Mouse (Mus musculus): ENCODE results near the gene Son. TPM values are rescaled to one million over a fixed set of nuclear protein-coding genes. Genes with fewer than 3 reads are reported as not detected.

Gene Son
- polyA plus RNA-seq, 1 experiment from 2014 or later, result 112 TPM

GRCm38 (mm10) chr16:91620185-91620584, 27.1 kb upstream of the Son start:
- no peak overlapping the region for H3K9ac ChIP-seq (ENCODE audit: low read depth, low read length)
- no peaks in the 10 kb centered on the region for H3K9me3 ChIP-seq (replicated peaks; ENCODE audit: low read length)
- H3K4me1 ChIP-seq (replicated peaks; ENCODE audit: insufficient read depth, low read length), result no peaks in the 10 kb centered on the region
- H3K4me2 ChIP-seq (ENCODE audit: low read length), result no peak overlapping the region
- H3K27ac ChIP-seq, result no peak overlapping the region
- no peaks in the 10 kb centered on the region for H3K27me3 ChIP-seq (ENCODE audit: insufficient read depth, low read length)
- TF ChIP-seq CTCF (IDR thresholded peaks at IDR 0.05; ENCODE audit: low read depth), result no peak
- ATAC-seq (replicated peaks; ENCODE audit: low FRiP score, low read depth) (no peak), DNase-seq (ENCODE audit: low spot score) (no peak)
- 85% methylated on average over 5 of the region's 5 CpGs for WGBS
- H3K4me3 ChIP-seq (replicated peaks; ENCODE audit: low read depth, low read length), result no peak overlapping the region
- H3K36me3 ChIP-seq (ENCODE audit: insufficient read depth, low read length), result peaks cover 33% of the 10 kb centered on the region; the same call in 1 of the 2 replicates

GRCm38 (mm10) chr16:91620991-91621390, 26.3 kb upstream of the Son start:
- no peak overlapping the region for H3K27ac ChIP-seq
- no peak for TF ChIP-seq CTCF (IDR thresholded peaks at IDR 0.05; ENCODE audit: low read depth)
- DNase-seq (ENCODE audit: low spot score), result no peak
- peaks cover 40% of the 10 kb centered on the region; the same call in 1 of the 2 replicates for H3K36me3 ChIP-seq (ENCODE audit: insufficient read depth, low read length)
- no peaks in the 10 kb centered on the region for H3K4me1 ChIP-seq (replicated peaks; ENCODE audit: insufficient read depth, low read length)
- 93% methylated on average over 11 of the region's 11 CpGs for WGBS
- ATAC-seq (replicated peaks; ENCODE audit: low FRiP score, low read depth), result no peak
- no peaks in the 10 kb centered on the region for H3K9me3 ChIP-seq (replicated peaks; ENCODE audit: low read length)
- no peak overlapping the region for H3K4me2 ChIP-seq (ENCODE audit: low read length)
- H3K4me3 ChIP-seq (replicated peaks; ENCODE audit: low read depth, low read length), result no peak overlapping the region
- H3K9ac ChIP-seq (ENCODE audit: low read depth, low read length), result no peak overlapping the region
- no peaks in the 10 kb centered on the region for H3K27me3 ChIP-seq (ENCODE audit: insufficient read depth, low read length)

DNA sequence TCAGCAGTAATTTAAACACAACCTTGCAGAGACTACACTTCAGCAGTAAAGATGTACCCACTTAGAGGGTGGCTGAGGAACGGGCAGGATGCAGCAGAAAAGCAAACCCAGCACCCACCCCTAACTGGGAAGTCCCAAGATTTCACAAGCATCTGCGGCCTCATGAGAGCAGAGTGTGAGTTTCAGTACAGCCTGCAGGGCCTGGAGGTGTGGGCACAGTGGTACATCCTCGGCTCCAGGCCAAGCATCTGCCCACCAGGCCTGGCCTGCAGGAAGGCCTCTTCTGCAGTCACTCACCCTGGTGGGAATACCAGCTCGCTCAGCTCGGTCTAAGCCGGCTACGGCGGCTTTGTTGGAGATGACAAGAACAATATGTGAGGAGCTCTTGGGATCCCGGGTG, 24.2 kb upstream of the Son start:
- no peaks in the 10 kb centered on the region for H3K4me1 ChIP-seq (replicated peaks; ENCODE audit: insufficient read depth, low read length)
- no peak for TF ChIP-seq CTCF (IDR thresholded peaks at IDR 0.05; ENCODE audit: low read depth)
- peaks cover 53% of the 10 kb centered on the region for H3K36me3 ChIP-seq (ENCODE audit: insufficient read depth, low read length)

DNA sequence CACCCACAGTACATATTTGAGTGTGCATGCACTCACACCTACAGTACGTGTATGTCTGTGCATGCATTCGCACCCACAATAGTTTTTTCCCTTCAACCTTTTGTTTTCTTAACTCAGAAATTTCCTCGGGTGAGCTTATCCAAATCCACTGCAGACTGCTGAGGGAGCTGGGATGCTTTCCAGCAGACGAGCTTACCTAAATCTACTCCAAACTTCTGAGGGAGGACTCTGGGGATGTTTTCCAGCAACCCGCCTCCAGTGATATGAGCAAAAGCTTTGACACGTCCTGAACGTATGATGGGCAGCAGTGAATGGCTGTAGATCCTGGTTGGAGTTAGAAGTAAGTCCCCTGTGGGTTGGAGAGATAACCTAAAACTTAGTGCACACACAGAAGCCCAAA, 19.5 kb upstream of the Son start:
- DNase-seq (ENCODE audit: low spot score), result no peak
- Histone ChIP-seq H3K4me1 (replicated peaks; ENCODE audit: insufficient read depth, low read length) (no peaks in the 10 kb centered on the region), H3K36me3 (ENCODE audit: insufficient read depth, low read length) (peaks cover 63% of the 10 kb centered on the region), H3K9ac (ENCODE audit: low read depth, low read length) (no peak overlapping the region), H3K9me3 (replicated peaks; ENCODE audit: low read length) (no peaks in the 10 kb centered on the region), H3K4me3 (replicated peaks; ENCODE audit: low read depth, low read length) (no peak overlapping the region), H3K27ac (no peak overlapping the region), H3K27me3 (ENCODE audit: insufficient read depth, low read length) (no peaks in the 10 kb centered on the region), H3K4me2 (ENCODE audit: low read length) (no peak overlapping the region)
- TF ChIP-seq CTCF (IDR thresholded peaks at IDR 0.05; ENCODE audit: low read depth), result no peak
- no peak for ATAC-seq (replicated peaks; ENCODE audit: low FRiP score, low read depth)
- 81% methylated on average over 7 of the region's 7 CpGs for WGBS

More for the DNA sequence above, 24.2 kb upstream of the Son start:
- no peak for DNase-seq (ENCODE audit: low spot score)
- ATAC-seq (replicated peaks; ENCODE audit: low FRiP score, low read depth), result no peak
- 93% methylated on average over 9 of the region's 9 CpGs for WGBS
- no peak overlapping the region for H3K4me2 ChIP-seq (ENCODE audit: low read length)
- no peak overlapping the region for H3K4me3 ChIP-seq (replicated peaks; ENCODE audit: low read depth, low read length)
- no peak overlapping the region for H3K9ac ChIP-seq (ENCODE audit: low read depth, low read length)
- no peaks in the 10 kb centered on the region for H3K9me3 ChIP-seq (replicated peaks; ENCODE audit: low read length)
- H3K27ac ChIP-seq, result no peak overlapping the region
- no peaks in the 10 kb centered on the region for H3K27me3 ChIP-seq (ENCODE audit: insufficient read depth, low read length)

GRCm38 (mm10) chr16:91628673-91629072, 18.6 kb upstream of the Son start:
- no peak for ATAC-seq (replicated peaks; ENCODE audit: low FRiP score, low read depth)
- no peak for TF ChIP-seq CTCF (IDR thresholded peaks at IDR 0.05; ENCODE audit: low read depth)
- Histone ChIP-seq H3K9ac (ENCODE audit: low read depth, low read length) (no peak overlapping the region), H3K27ac (no peak overlapping the region), H3K4me3 (replicated peaks; ENCODE audit: low read depth, low read length) (no peak overlapping the region), H3K27me3 (ENCODE audit: insufficient read depth, low read length) (no peaks in the 10 kb centered on the region), H3K4me2 (ENCODE audit: low read length) (no peak overlapping the region), H3K9me3 (replicated peaks; ENCODE audit: low read length) (no peaks in the 10 kb centered on the region), H3K36me3 (ENCODE audit: insufficient read depth, low read length) (peaks cover 62% of the 10 kb centered on the region), H3K4me1 (replicated peaks; ENCODE audit: insufficient read depth, low read length) (no peaks in the 10 kb centered on the region)
- no peak for DNase-seq (ENCODE audit: low spot score)
- WGBS, result 93% methylated on average over 3 of the region's 3 CpGs

GRCm38 (mm10) chr16:91629749-91630148, 17.6 kb upstream of the Son start:
- 94% methylated on average over 4 of the region's 4 CpGs for WGBS
- Histone ChIP-seq H3K4me1 (replicated peaks; ENCODE audit: insufficient read depth, low read length) (no peaks in the 10 kb centered on the region), H3K27me3 (ENCODE audit: insufficient read depth, low read length) (no peaks in the 10 kb centered on the region), H3K4me3 (replicated peaks; ENCODE audit: low read depth, low read length) (no peak overlapping the region), H3K9me3 (replicated peaks; ENCODE audit: low read length) (no peaks in the 10 kb centered on the region), H3K36me3 (ENCODE audit: insufficient read depth, low read length) (peaks cover 61% of the 10 kb centered on the region), H3K27ac (no peak overlapping the region), H3K9ac (ENCODE audit: low read depth, low read length) (no peak overlapping the region), H3K4me2 (ENCODE audit: low read length) (no peak overlapping the region)
- DNase-seq (ENCODE audit: low spot score) (no peak), ATAC-seq (replicated peaks; ENCODE audit: low FRiP score, low read depth) (no peak)
- no peak for TF ChIP-seq CTCF (IDR thresholded peaks at IDR 0.05; ENCODE audit: low read depth)

DNA sequence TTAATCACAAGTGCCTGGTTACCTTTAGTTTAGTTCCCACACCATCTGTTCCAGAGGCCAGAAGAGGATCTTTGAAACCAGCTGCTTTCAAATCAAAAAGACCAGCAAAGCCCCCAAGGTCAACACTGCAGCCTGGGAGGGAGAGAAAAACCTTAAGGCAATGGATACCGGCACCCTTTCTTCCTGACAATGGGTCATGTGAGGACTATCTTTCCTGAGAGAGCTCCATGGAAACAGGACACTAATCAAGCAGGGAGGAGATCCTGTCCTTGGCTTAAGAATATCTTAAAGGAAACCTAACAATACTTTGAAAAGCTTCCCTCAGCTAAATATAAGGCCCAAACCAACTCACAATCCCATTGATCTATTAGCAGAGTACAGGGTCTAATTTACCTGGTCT, 16.7 kb upstream of the Son start:
- no peak for TF ChIP-seq CTCF (IDR thresholded peaks at IDR 0.05; ENCODE audit: low read depth)
- Histone ChIP-seq H3K36me3 (ENCODE audit: insufficient read depth, low read length) (peaks cover 57% of the 10 kb centered on the region), H3K9me3 (replicated peaks; ENCODE audit: low read length) (no peaks in the 10 kb centered on the region), H3K4me2 (ENCODE audit: low read length) (no peak overlapping the region), H3K27me3 (ENCODE audit: insufficient read depth, low read length) (no peaks in the 10 kb centered on the region), H3K4me3 (replicated peaks; ENCODE audit: low read depth, low read length) (no peak overlapping the region), H3K9ac (ENCODE audit: low read depth, low read length) (no peak overlapping the region), H3K4me1 (replicated peaks; ENCODE audit: insufficient read depth, low read length) (no peaks in the 10 kb centered on the region), H3K27ac (no peak overlapping the region)
- ATAC-seq (replicated peaks; ENCODE audit: low FRiP score, low read depth) (no peak), DNase-seq (ENCODE audit: low spot score) (no peak)
- WGBS, result 74% methylated on average over 1 of the region's 1 CpGs
